Mouse (Mus musculus) olfactory bulb, adult 2 months (tissue): ENCODE results near the gene Bysl.

ENCODE experiments used
- CTCF ChIP-seq: fragments of 200-500 bp; IDR thresholded peaks from 2 replicates; pipeline ENCODE4 v1.5.1; 2012; ENCODE audit warnings: low read depth, mild to moderate bottlenecking, low read length, moderate library complexity; ENCODE audit not compliant: insufficient read depth
- POLR2A ChIP-seq: fragments of 200-500 bp; IDR thresholded peaks from 2 replicates; pipeline ENCODE4 v1.6.1; 2012; ENCODE audit warnings: mild to moderate bottlenecking, low read depth, low read length, moderate library complexity; ENCODE audit not compliant: insufficient read depth

GRCm38 (mm10) chr17:47655697-47656096 lies 44.4 kb upstream of the Bysl start:
- TF ChIP-seq POLR2A = no peak
- TF ChIP-seq CTCF = no peak
